Mouse (Mus musculus): ENCODE results near the gene Prpf19.

DNA sequence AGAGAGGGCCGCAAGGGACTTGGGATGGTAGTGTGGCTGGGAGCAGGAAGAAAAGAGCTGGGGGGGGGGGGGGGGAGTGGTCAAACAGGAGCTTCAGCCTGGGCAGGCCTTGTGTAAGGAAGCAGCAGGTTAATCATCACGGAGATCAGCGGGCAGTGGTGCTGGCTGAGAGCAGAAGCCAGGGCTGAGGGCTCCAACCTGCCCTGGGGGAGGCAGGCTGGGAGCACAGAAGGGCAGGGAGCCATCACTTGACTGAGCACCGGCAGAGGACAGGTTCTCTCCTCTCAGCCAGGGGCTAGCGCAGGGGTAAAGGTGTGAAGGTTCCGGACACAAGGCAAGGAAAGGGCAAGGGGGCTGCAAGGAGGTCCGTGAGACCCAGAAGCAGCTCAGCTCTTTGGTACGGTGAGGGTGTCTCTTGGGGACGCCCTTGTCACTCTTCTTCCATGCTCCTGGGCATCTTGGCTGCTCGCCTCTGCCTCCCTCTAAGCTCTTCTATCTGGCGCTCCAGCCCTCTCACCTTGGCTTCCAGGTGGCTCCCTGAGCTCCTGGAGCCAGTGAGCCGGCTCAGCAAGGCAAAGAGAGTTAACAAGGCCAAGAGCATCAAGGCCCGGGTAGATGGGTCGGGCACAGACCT is 23.6 kb upstream of the Prpf19 start:
- no peak for TF ChIP-seq CTCF (IDR thresholded peaks at IDR 0.05; ENCODE audit: extremely low read depth, insufficient read depth, insufficient read length, insufficient replicate concordance)
- TF ChIP-seq POLR2A (IDR thresholded peaks at IDR 0.05; ENCODE audit: low read depth, low read length), result no peak

All from spleen, adult 2 months (tissue).